Mouse (Mus musculus): ENCODE measurements around the gene Phldb1.

DNA sequence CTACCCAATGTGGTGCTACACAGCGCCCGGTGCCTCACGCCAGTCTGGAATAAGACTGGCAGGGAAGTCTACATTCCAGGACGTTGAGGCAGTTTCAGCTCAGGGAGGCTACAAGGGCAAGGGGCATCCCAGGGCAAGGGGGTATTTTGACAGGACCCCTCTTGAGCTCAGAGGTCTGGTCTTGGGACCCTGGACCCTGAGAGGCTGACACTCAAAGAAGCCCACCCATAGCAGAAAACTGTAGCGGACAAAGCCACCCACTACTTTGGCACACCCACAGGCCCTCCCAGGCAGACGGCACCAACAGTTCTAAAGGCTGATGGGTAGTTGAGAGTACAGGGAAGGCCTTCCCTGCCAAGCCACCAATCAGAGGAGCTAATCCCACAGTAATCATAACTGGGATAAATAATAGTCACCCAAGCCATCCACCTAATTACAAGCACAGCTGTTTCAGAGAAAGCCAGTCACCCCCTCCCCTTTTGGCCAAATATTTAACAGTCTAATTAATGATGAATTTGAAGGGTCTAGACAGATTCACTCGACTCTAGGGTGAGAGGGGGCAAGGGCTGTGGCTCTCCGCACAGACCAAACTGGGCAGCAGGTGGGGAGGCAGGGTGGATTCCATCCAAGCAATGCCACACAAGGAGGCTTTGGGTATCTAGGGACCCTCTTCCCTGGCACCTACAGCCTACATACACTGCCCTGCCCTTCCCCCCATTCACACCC lies 15.2 kb downstream of the Phldb1 start:
- TF ChIP-seq CTCF (IDR thresholded peaks at IDR 0.05; ENCODE audit: extremely low read depth, insufficient read length, insufficient replicate concordance, low read depth, low read length) (no peak), POLR2A (IDR thresholded peaks at IDR 0.05; ENCODE audit: low read depth, low read length) (no peak)

Measured in small intestine, adult 2 months (tissue).